Mouse (Mus musculus) stomach, postnatal 0 days (tissue): Measurements from ENCODE around the gene Fam189a1. TPM values are rescaled to one million over a fixed set of nuclear protein-coding genes. Genes with fewer than 3 reads are reported as not detected.

Experiments
- ATAC-seq: fragments of 200-750 bp; cut with Nextera tagmentation; 2 replicates; pipeline ENCODE4 v1.8.0; 2017; ENCODE audit not compliant: low FRiP score, low TSS enrichment
- DNase-seq: peaks from one replicate; pipeline ENCODE4 v3.0.0-alpha.2; 2016; ENCODE audit warnings: low spot score
- H3K27ac ChIP-seq: fragments of 300-500 bp; sonication (generic); replicated peaks from 2 replicates; pipeline ENCODE4 v1.5.1; 2014; ENCODE audit warnings: mild to moderate bottlenecking, control low read depth
- H3K27me3 ChIP-seq: fragments of 300-500 bp; sonication (generic); 2 replicates; pipeline ENCODE4 v1.6.1; 2014; ENCODE audit warnings: low read length; ENCODE audit not compliant: control insufficient read depth, insufficient read depth
- H3K36me3 ChIP-seq: fragments of 300-500 bp; sonication (generic); 2 replicates; pipeline ENCODE4 v1.6.1; 2014; ENCODE audit warnings: low read length, mixed read lengths; ENCODE audit not compliant: control insufficient read depth, insufficient read depth
- H3K4me1 ChIP-seq: fragments of 300-500 bp; sonication (generic); replicated peaks from 2 replicates; pipeline ENCODE4 v1.6.1; 2014; ENCODE audit warnings: antibody characterized with exemption; ENCODE audit not compliant: control insufficient read depth, insufficient read depth
- H3K4me2 ChIP-seq: fragments of 300-500 bp; sonication (generic); replicated peaks from 2 replicates; pipeline ENCODE4 v1.6.1; 2014; ENCODE audit warnings: low read depth, mild to moderate bottlenecking, control low read depth, moderate library complexity
- H3K4me3 ChIP-seq: fragments of 300-500 bp; sonication (generic); 2 replicates; pipeline ENCODE4 v1.5.1; 2014; ENCODE audit warnings: low read depth, low read length, control low read depth
- H3K9ac ChIP-seq: fragments of 300-500 bp; sonication (generic); 2 replicates; pipeline ENCODE4 v1.6.1; 2014; ENCODE audit warnings: mild to moderate bottlenecking, low read length, control low read depth, mixed read lengths
- H3K9me3 ChIP-seq: fragments of 300-500 bp; sonication (generic); 2 replicates; pipeline ENCODE4 v1.6.1; 2016; ENCODE audit warnings: low read length; ENCODE audit not compliant: control insufficient read depth
- CTCF ChIP-seq: IDR thresholded peaks from 2 replicates; pipeline ENCODE4 v1.5.1; 2016; ENCODE audit warnings: antibody characterized with exemption, low read depth, mild to moderate bottlenecking, moderate library complexity
- EP300 ChIP-seq: optimal IDR thresholded peaks from 2 replicates; pipeline ENCODE3; 2016; ENCODE audit warnings: antibody characterized with exemption
- WGBS: fragments of 180-500 bp; shearing (Covaris S2); extraction: QIAGEN DNeasy Blood & Tissue Kit; methylation state at CpG from one replicate; pipeline ENCODE4 v1.1.7; 2014; 5-methylcytosine and 5-hydroxymethylcytosine counted together
- polyA plus RNA-seq: library from polyadenylated mRNA; unstranded; fragments of >200 nt; fragmentation: Nextera tagmentation; extraction: Ambion mirVana; gene quantifications from 2 replicates; pipeline ENCODE4 v1.2.1, GENCODE M21; 2015

Fam189a1 gene
- polyA plus RNA-seq, 1 experiment from 2014 or later: 0.25 TPM

DNA sequence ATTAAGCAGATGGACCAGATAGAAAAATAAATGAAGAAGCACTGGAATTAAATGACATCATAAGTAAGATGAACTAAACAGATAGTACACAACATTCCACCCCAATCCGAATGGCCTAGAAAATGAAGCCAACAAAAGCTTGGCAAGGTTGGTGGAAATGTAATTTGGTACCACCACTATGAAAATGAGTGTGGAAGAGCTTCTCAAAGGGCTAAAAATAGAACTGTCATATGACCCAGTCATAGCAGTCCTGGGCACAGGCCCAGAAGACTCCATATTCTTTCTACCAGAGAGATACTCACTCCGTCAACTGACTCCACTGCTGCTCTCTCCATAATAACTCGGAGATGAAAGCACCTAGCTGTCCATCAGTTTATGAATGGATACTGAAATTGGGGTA is 310.3 kb downstream of the Fam189a1 start:
- no peak for DNase-seq
- Histone ChIP-seq H3K4me2 (no peak overlapping the region), H3K27ac (no peak overlapping the region), H3K27me3 (no peaks in the 10 kb centered on the region), H3K36me3 (no peaks in the 10 kb centered on the region), H3K4me1 (no peaks in the 10 kb centered on the region), H3K9me3 (no peaks in the 10 kb centered on the region), H3K9ac (no peak overlapping the region), H3K4me3 (no peak overlapping the region)
- ATAC-seq: no peak
- TF ChIP-seq EP300: no peak
- no peak for TF ChIP-seq CTCF
- WGBS: 70% methylated on average over 3 of the region's 3 CpGs

GRCm38 (mm10) chr7:64840946-64841659 is 315.3 kb downstream of the Fam189a1 start:
- no peak for DNase-seq
- TF ChIP-seq CTCF (no peak), EP300 (no peak)
- no peak for ATAC-seq
- no peak overlapping the region for H3K4me3 ChIP-seq
- H3K9me3 ChIP-seq: no peaks in the 10 kb centered on the region
- no peaks in the 10 kb centered on the region for H3K27me3 ChIP-seq
- H3K27ac ChIP-seq: no peak overlapping the region
- no peaks in the 10 kb centered on the region for H3K36me3 ChIP-seq
- H3K9ac ChIP-seq: no peak overlapping the region
- H3K4me2 ChIP-seq: no peak overlapping the region
- WGBS: 78% methylated on average over 10 of the region's 10 CpGs
- H3K4me1 ChIP-seq: no peaks in the 10 kb centered on the region

DNA sequence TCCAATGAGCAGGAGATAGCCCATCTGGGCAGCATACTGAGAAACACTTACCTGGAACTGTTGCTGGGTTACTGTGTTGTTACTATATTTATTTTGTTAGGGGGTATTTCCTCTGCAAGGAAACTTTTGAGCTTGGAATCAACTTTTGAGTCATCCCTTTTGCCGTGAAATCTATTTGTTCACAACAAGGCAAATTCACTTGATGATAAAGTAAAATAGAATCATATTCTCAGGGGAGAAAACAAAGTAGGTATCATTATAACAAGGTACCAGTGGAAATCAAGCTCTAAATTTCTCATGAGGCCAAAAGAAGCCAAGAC is 315.8 kb downstream of the Fam189a1 start:
- ATAC-seq: no peak
- no peak overlapping the region for H3K9ac ChIP-seq
- no peak overlapping the region; the same call in 1 of the 2 replicates for H3K4me2 ChIP-seq
- H3K27ac ChIP-seq: no peak overlapping the region
- no peak for TF ChIP-seq EP300
- TF ChIP-seq CTCF: no peak
- H3K4me3 ChIP-seq: no peak overlapping the region
- DNase-seq: no peak
- H3K27me3 ChIP-seq: no peaks in the 10 kb centered on the region
- H3K4me1 ChIP-seq: no peaks in the 10 kb centered on the region
- H3K9me3 ChIP-seq: no peaks in the 10 kb centered on the region
- no peaks in the 10 kb centered on the region for H3K36me3 ChIP-seq
- 69% methylated on average over 1 of the region's 1 CpGs for WGBS

DNA sequence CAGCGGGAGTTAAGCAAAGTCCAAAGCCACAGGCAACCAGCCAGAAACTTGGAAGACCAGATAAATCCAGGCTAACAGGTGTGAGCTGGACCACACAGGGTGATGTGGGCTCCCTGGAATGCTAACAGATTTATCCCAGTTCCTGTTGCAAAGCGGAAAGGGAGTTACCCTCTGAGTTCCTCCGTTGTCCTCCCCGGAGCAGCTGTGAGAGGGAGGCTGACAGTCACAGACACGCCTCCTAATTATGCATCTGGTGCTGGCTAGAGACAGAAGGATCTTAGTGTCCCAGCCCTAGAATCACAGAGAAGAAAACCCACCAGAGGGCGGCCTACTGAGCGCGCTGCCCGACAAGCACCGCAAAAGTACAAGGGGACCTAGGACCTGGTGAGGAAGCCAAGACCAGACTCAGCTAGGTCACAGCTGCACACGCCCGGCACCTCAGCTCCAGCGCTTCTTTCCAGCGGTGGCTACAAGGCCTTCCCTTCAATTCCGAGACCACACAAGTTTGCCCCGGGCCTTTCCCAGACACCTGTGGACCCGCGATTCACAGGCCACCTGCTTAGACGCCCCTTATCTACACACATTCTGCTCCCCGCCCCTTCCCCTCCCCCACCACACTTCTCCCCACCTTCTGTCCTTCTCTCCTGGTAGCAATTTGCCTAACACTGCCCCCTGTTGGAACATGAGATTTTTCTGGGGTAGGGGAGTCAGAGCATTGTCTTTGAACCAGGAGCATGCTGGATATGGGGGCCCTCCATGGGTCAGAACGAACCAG is 316.4 kb downstream of the Fam189a1 start:
- Histone ChIP-seq H3K4me3 (0 out of 2 replicates have a peak overlapping the region, but pooled peaks have one; percentile 12), H3K36me3 (no peaks in the 10 kb centered on the region), H3K27me3 (no peaks in the 10 kb centered on the region), H3K27ac (no peak overlapping the region), H3K9me3 (no peaks in the 10 kb centered on the region), H3K4me1 (no peaks in the 10 kb centered on the region), H3K9ac (0 out of 2 replicates have a peak overlapping the region, but pooled peaks have one; percentile 13), H3K4me2 (peak overlapping the region; percentile 48)
- WGBS: 4% methylated on average over 20 of the region's 21 CpGs
- ATAC-seq (peak; percentile 80), DNase-seq (peak; percentile 42)
- TF ChIP-seq CTCF: peak; percentile 67
- no peak for TF ChIP-seq EP300

DNA sequence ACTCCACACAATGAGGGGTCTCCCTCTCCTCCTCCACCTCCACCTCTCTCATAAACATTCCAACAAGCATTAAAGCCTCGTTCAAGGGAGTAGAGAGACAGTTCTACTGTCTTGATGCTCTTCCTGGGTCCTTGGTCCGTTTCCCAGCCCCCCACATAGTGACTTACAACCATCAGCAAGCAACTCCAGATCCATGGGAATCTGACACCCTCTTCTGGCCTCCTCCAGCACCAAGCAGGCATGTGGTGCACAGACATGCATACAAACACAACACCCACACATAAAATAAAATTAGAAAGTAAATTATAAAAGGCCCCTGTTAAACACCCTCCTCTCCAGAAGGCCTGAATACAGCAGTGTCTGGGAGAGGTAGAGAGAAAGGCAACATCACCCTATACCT is 317.1 kb downstream of the Fam189a1 start:
- H3K4me2 ChIP-seq: peak overlapping the region; percentile 48; the same call in 1 of the 2 replicates
- ATAC-seq (no peak), DNase-seq (no peak)
- no peak overlapping the region for H3K4me3 ChIP-seq
- H3K9me3 ChIP-seq: no peaks in the 10 kb centered on the region
- no peak overlapping the region for H3K9ac ChIP-seq
- no peaks in the 10 kb centered on the region for H3K27me3 ChIP-seq
- TF ChIP-seq CTCF (no peak), EP300 (no peak)
- H3K4me1 ChIP-seq: no peaks in the 10 kb centered on the region
- H3K27ac ChIP-seq: no peak overlapping the region
- H3K36me3 ChIP-seq: no peaks in the 10 kb centered on the region
- WGBS: 56% methylated on average over 2 of the region's 2 CpGs
